Mouse (Mus musculus) midbrain, embryonic 14.5 days (tissue): ENCODE data around the gene Marcks. TPM values are rescaled to one million over a fixed set of nuclear protein-coding genes. Genes with fewer than 3 reads are reported as not detected.
A peak's percentile ranks its signal among the peaks of the same experiment; 100 is the strongest.

Source experiments
- ATAC-seq: fragments of 200-750 bp; cut with Nextera tagmentation; 2 replicates; pipeline ENCODE4 v1.8.0; 2017; ENCODE audit warnings: moderate number of reproducible peaks, moderate library complexity; ENCODE audit not compliant: low FRiP score, low TSS enrichment
- DNase-seq: peaks from one replicate; pipeline ENCODE4 v3.0.0-alpha.2; 2015
- H3K27ac ChIP-seq: fragments of 300-500 bp; sonication (generic); replicated peaks from 2 replicates; pipeline ENCODE4 v1.5.1; 2014; ENCODE audit warnings: mild to moderate bottlenecking, low read depth, low read length, moderate library complexity
- H3K27me3 ChIP-seq: fragments of 300-500 bp; sonication (generic); 2 replicates; pipeline ENCODE4 v1.6.1; 2014; ENCODE audit warnings: low read length, control low read depth, mixed read lengths; ENCODE audit not compliant: control insufficient read depth, insufficient read depth
- H3K36me3 ChIP-seq: fragments of 300-500 bp; sonication (generic); 2 replicates; pipeline ENCODE4 v1.6.1; 2014; ENCODE audit warnings: low read length, control low read depth; ENCODE audit not compliant: control insufficient read depth, insufficient read depth
- H3K4me1 ChIP-seq: fragments of 300-500 bp; sonication (generic); 2 replicates; pipeline ENCODE4 v1.6.1; 2014; ENCODE audit warnings: mild to moderate bottlenecking, antibody characterized with exemption, low read length, control low read depth; ENCODE audit not compliant: control insufficient read depth, insufficient read depth
- H3K4me2 ChIP-seq: fragments of 300-500 bp; sonication (generic); 2 replicates; pipeline ENCODE4 v1.6.1; 2014; ENCODE audit warnings: mild to moderate bottlenecking, low read length, moderate library complexity
- H3K4me3 ChIP-seq: fragments of 300-500 bp; sonication (generic); replicated peaks from 2 replicates; pipeline ENCODE4 v1.5.1; 2014; ENCODE audit warnings: low read depth, low read length
- H3K9ac ChIP-seq: fragments of 300-500 bp; sonication (generic); replicated peaks from 2 replicates; pipeline ENCODE4 v1.6.1; 2014; ENCODE audit warnings: mild to moderate bottlenecking, low read length, moderate library complexity
- H3K9me3 ChIP-seq: fragments of 300-500 bp; sonication (generic); 2 replicates; pipeline ENCODE4 v1.6.1; 2016; ENCODE audit warnings: low read length, control low read depth, mixed read lengths; ENCODE audit not compliant: control insufficient read depth
- WGBS: fragments of 180-500 bp; shearing (Covaris S2); extraction: QIAGEN DNeasy Blood & Tissue Kit; methylation state at CpG from one replicate; pipeline ENCODE4 v1.1.7; 2014; 5-methylcytosine and 5-hydroxymethylcytosine counted together
- polyA plus RNA-seq: library from polyadenylated mRNA; unstranded; fragments of >200 nt; fragmentation: Nextera tagmentation; extraction: Ambion mirVana; gene quantifications from 2 replicates; pipeline ENCODE4 v1.2.1, GENCODE M21; 2014

Marcks gene
- polyA plus RNA-seq, 1 experiment from 2014 or later: 403 TPM

GRCm38 (mm10) chr10:37139443-37140165 is 884 bp upstream of the Marcks start:
- peak overlapping the region; percentile 67 for H3K4me2 ChIP-seq
- no peaks in the 10 kb centered on the region for H3K27me3 ChIP-seq
- H3K9ac ChIP-seq: peak overlapping the region; percentile 100

GRCm38 (mm10) chr10:37138311-37138731 is 399 bp downstream of the Marcks start:
- ATAC-seq: no peak

More at GRCm38 (mm10) chr10:37139443-37140165, 884 bp upstream of the Marcks start:
- Histone ChIP-seq H3K4me1 (peaks cover 10% of the 10 kb centered on the region; the same call in 1 of the 2 replicates), H3K36me3 (peaks cover 17% of the 10 kb centered on the region), H3K27ac (peak overlapping the region; percentile 100), H3K4me3 (peak overlapping the region; percentile 99), H3K9me3 (no peaks in the 10 kb centered on the region)
- ATAC-seq (no peak), DNase-seq (peak; percentile 83)
- under 1% methylated on average over 26 of the region's 26 CpGs for WGBS

GRCm38 (mm10) chr10:37137531-37138310 is 999 bp downstream of the Marcks start:
- ATAC-seq (no peak), DNase-seq (peak; percentile 82)
- peak overlapping the region; percentile 99 for H3K4me3 ChIP-seq
- peaks cover 32% of the 10 kb centered on the region for H3K36me3 ChIP-seq
- H3K9me3 ChIP-seq: no peaks in the 10 kb centered on the region
- peak overlapping the region; percentile 17; the same call in 1 of the 2 replicates for H3K4me2 ChIP-seq
- H3K27ac ChIP-seq: peak overlapping the region; percentile 100
- peaks cover 23% of the 10 kb centered on the region for H3K4me1 ChIP-seq
- WGBS: under 1% methylated on average over 24 of the region's 24 CpGs
- H3K9ac ChIP-seq: peak overlapping the region; percentile 100
- no peaks in the 10 kb centered on the region for H3K27me3 ChIP-seq

More at GRCm38 (mm10) chr10:37138311-37138731, 399 bp downstream of the Marcks start:
- Histone ChIP-seq H3K36me3 (peaks cover 26% of the 10 kb centered on the region), H3K9me3 (no peaks in the 10 kb centered on the region), H3K27ac (peak overlapping the region; percentile 100), H3K4me1 (peaks cover 22% of the 10 kb centered on the region), H3K9ac (peak overlapping the region; percentile 100), H3K4me3 (peak overlapping the region; percentile 99), H3K4me2 (0 out of 2 replicates have a peak overlapping the region, but pooled peaks have one; percentile 17), H3K27me3 (no peaks in the 10 kb centered on the region)
- no peak for DNase-seq
- 0% methylated on average over 26 of the region's 26 CpGs for WGBS

GRCm38 (mm10) chr10:37136981-37137518 is 1.7 kb downstream of the Marcks start:
- H3K36me3 ChIP-seq: peaks cover 38% of the 10 kb centered on the region
- H3K9ac ChIP-seq: peak overlapping the region; percentile 100
- WGBS: under 1% methylated on average over 49 of the region's 49 CpGs
- peak; percentile 94 for DNase-seq
- peak overlapping the region; percentile 91 for H3K4me2 ChIP-seq
- peak overlapping the region; percentile 100 for H3K27ac ChIP-seq
- peak; percentile 65 for ATAC-seq
- H3K4me3 ChIP-seq: peak overlapping the region; percentile 99
- H3K27me3 ChIP-seq: no peaks in the 10 kb centered on the region
- H3K9me3 ChIP-seq: no peaks in the 10 kb centered on the region
- peaks cover 23% of the 10 kb centered on the region for H3K4me1 ChIP-seq

- H3K27ac ChIP-seq: peak overlapping the region; percentile 100
- peak overlapping the region; percentile 91 for H3K4me2 ChIP-seq
- peak overlapping the region; percentile 99 for H3K4me3 ChIP-seq
- no peaks in the 10 kb centered on the region for H3K27me3 ChIP-seq
- no peaks in the 10 kb centered on the region for H3K9me3 ChIP-seq
- DNase-seq: peak; percentile 74
- H3K9ac ChIP-seq: peak overlapping the region; percentile 100
- H3K4me1 ChIP-seq: peaks cover 18% of the 10 kb centered on the region
- peaks cover 41% of the 10 kb centered on the region for H3K36me3 ChIP-seq
- WGBS: under 1% methylated on average over 93 of the region's 99 CpGs
- no peak for ATAC-seq
Observed at GRCm38 (mm10) chr10:37135951-37136751, 2.6 kb downstream of the Marcks start.

- peak overlapping the region; percentile 63 for H3K9ac ChIP-seq
- H3K4me2 ChIP-seq: peak overlapping the region; percentile 91
- WGBS: 78% methylated on average over 4 of the region's 4 CpGs
- H3K4me3 ChIP-seq: peak overlapping the region; percentile 99
- DNase-seq: peak; percentile 57
- no peaks in the 10 kb centered on the region for H3K9me3 ChIP-seq
- peaks cover 41% of the 10 kb centered on the region for H3K36me3 ChIP-seq
- no peak for ATAC-seq
- no peak overlapping the region for H3K27ac ChIP-seq
- H3K4me1 ChIP-seq: peaks cover 18% of the 10 kb centered on the region
- H3K27me3 ChIP-seq: no peaks in the 10 kb centered on the region
Observed at GRCm38 (mm10) chr10:37133876-37134708, 4.6 kb downstream of the Marcks start.

GRCm38 (mm10) chr10:37132671-37133070 is 6.0 kb downstream of the Marcks start:
- Histone ChIP-seq H3K9me3 (no peaks in the 10 kb centered on the region), H3K9ac (no peak overlapping the region), H3K4me1 (peaks cover 18% of the 10 kb centered on the region), H3K36me3 (peaks cover 41% of the 10 kb centered on the region), H3K4me3 (no peak overlapping the region), H3K27ac (no peak overlapping the region), H3K4me2 (no peak overlapping the region; the same call in 1 of the 2 replicates), H3K27me3 (no peaks in the 10 kb centered on the region)
- DNase-seq (peak; percentile 35), ATAC-seq (no peak)
- 90% methylated on average over 4 of the region's 4 CpGs for whole genome bisulfite sequencing
